Mouse (Mus musculus) embryonic facial prominence, embryonic 13.5 days (tissue): ENCODE measurements around the gene Psmc2. TPM values are rescaled to one million over a fixed set of nuclear protein-coding genes. Genes with fewer than 3 reads are reported as not detected.

Experiments used
- ATAC-seq: fragments of 200-750 bp; cut with Nextera tagmentation; 2 replicates; pipeline ENCODE4 v1.8.0; 2017; ENCODE audit warnings: low read depth; ENCODE audit not compliant: insufficient number of reproducible peaks, insufficient read depth, low FRiP score, low TSS enrichment
- H3K27ac ChIP-seq: fragments of 300-500 bp; sonication (generic); 2 replicates; pipeline ENCODE4 v1.5.1; 2015; ENCODE audit warnings: moderate library complexity, mild to moderate bottlenecking, inconsistent platforms
- H3K27me3 ChIP-seq: fragments of 300-500 bp; sonication (generic); 2 replicates; pipeline ENCODE4 v1.6.1; 2015; ENCODE audit warnings: mild to moderate bottlenecking, inconsistent platforms
- H3K36me3 ChIP-seq: fragments of 300-500 bp; sonication (generic); 2 replicates; pipeline ENCODE4 v1.6.1; 2015; ENCODE audit warnings: mild to moderate bottlenecking, inconsistent platforms
- H3K4me1 ChIP-seq: fragments of 300-500 bp; sonication (generic); 2 replicates; pipeline ENCODE4 v1.6.1; 2015; ENCODE audit warnings: inconsistent platforms
- H3K4me2 ChIP-seq: fragments of 300-500 bp; sonication (generic); 2 replicates; pipeline ENCODE4 v1.6.1; 2015; ENCODE audit warnings: moderate library complexity, mild to moderate bottlenecking, inconsistent platforms
- H3K4me3 ChIP-seq: fragments of 300-500 bp; sonication (generic); 2 replicates; pipeline ENCODE4 v1.5.1; 2015; ENCODE audit warnings: mild to moderate bottlenecking, inconsistent platforms
- H3K9ac ChIP-seq: fragments of 300-500 bp; sonication (generic); 2 replicates; pipeline ENCODE4 v1.6.1; 2015; ENCODE audit warnings: mild to moderate bottlenecking, inconsistent platforms
- H3K9me3 ChIP-seq: fragments of 300-500 bp; sonication (generic); 2 replicates; pipeline ENCODE4 v1.6.1; 2016; ENCODE audit warnings: inconsistent platforms
- WGBS: fragments of 180-500 bp; shearing (Covaris S2); methylation state at CpG from one replicate; pipeline ENCODE4 v1.1.7; 2015; ENCODE audit warnings: mixed read lengths; 5-methylcytosine and 5-hydroxymethylcytosine counted together
- polyA plus RNA-seq: library from polyadenylated mRNA; unstranded; fragments of >200 nt; fragmentation: Nextera tagmentation; extraction: Ambion mirVana; gene quantifications from 2 replicates; pipeline ENCODE4 v1.2.1, GENCODE M21; 2015

Gene Psmc2
- polyA plus RNA-seq, 1 experiment from 2014 or later = 185 TPM

DNA sequence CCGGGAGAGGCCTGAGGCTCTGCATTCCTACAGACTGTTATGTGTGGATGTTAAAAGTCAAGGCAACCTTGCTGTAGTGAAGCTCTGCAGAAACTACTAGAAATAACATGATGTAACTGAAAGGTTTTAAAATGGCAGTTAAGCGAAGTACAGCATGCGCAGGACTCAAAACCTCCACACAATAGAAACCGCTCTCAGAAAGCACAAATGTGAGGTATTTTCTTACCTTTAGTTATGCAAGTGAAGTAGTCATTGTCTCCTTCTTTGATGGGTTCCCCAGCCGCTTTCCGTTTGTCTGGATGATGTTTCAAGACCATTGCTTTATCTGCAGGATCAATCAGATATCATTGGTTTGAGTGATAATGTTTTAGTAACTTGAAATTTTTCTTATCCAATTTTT is 8.6 kb upstream of the Psmc2 start:
- H3K4me2 ChIP-seq = no peak overlapping the region
- no peaks in the 10 kb centered on the region for H3K27me3 ChIP-seq
- peaks cover 68% of the 10 kb centered on the region for H3K36me3 ChIP-seq
- H3K27ac ChIP-seq = no peak overlapping the region
- no peaks in the 10 kb centered on the region for H3K4me1 ChIP-seq
- no peak overlapping the region for H3K9ac ChIP-seq
- 93% methylated on average over 6 of the region's 6 CpGs for WGBS
- no peaks in the 10 kb centered on the region for H3K9me3 ChIP-seq
- no peak overlapping the region for H3K4me3 ChIP-seq
- no peak for ATAC-seq

DNA sequence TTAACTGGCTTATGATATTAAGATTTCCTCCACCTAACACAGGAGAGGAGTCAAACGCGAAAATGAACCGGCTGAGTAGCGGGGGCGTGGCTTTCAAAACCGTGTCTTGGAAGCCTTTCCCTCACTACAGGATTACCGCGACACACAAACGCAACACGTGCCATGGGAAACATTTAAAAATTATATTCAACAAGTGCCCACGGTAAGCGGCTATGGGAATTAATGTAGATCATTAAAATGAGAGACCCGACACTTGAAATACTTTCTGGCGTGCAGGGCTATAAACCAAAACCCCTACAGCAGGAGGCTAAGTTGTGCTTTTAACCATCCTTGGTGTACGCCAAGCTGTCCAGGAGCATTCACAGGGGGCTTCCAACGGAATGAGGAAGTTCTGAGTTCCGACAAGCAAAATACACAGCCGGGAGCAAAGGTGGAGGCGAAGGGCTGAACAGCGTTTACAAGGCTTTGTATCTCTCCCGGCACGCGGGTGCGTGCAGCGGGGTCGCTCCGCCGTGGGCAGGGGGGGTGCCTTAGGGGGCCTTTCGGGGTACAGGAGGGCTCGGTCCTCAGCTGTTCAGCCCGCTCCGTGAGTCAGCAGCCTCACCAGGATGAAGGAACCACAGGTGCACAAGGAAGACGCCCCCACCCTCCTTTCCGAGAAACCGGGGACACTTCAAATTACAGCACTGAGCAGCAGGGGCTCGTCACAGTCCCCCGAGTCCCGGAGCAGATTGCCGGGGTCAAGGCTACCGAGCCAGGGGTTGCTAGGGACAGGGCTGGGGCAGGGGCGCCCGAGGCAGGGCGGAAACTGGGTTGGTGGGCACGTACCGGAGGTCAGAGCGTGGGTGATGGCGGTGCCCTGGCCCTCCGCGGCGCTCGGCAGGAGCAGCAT is 676 bp upstream of the Psmc2 start:
- Histone ChIP-seq H3K36me3 (peaks cover 40% of the 10 kb centered on the region), H3K4me3 (peak overlapping the region; percentile 95), H3K4me2 (peak overlapping the region; percentile 96), H3K9ac (peak overlapping the region; percentile 85), H3K27ac (no peak overlapping the region), H3K9me3 (no peaks in the 10 kb centered on the region), H3K27me3 (no peaks in the 10 kb centered on the region), H3K4me1 (peaks cover 17% of the 10 kb centered on the region)
- under 1% methylated on average over 50 of the region's 51 CpGs for WGBS
- peak; percentile 73 for ATAC-seq

- H3K27ac ChIP-seq = no peak overlapping the region
- H3K9me3 ChIP-seq = no peaks in the 10 kb centered on the region
- WGBS = 76% methylated on average over 7 of the region's 7 CpGs
- H3K4me2 ChIP-seq = peak overlapping the region; percentile 76
- no peak overlapping the region for H3K9ac ChIP-seq
- H3K4me3 ChIP-seq = no peak overlapping the region
- peaks cover 27% of the 10 kb centered on the region for H3K36me3 ChIP-seq
- H3K4me1 ChIP-seq = peaks cover 20% of the 10 kb centered on the region
- no peak for ATAC-seq
- no peaks in the 10 kb centered on the region for H3K27me3 ChIP-seq
Measured at GRCm38 (mm10) chr5:21785776-21786175, 693 bp downstream of the Psmc2 start.

DNA sequence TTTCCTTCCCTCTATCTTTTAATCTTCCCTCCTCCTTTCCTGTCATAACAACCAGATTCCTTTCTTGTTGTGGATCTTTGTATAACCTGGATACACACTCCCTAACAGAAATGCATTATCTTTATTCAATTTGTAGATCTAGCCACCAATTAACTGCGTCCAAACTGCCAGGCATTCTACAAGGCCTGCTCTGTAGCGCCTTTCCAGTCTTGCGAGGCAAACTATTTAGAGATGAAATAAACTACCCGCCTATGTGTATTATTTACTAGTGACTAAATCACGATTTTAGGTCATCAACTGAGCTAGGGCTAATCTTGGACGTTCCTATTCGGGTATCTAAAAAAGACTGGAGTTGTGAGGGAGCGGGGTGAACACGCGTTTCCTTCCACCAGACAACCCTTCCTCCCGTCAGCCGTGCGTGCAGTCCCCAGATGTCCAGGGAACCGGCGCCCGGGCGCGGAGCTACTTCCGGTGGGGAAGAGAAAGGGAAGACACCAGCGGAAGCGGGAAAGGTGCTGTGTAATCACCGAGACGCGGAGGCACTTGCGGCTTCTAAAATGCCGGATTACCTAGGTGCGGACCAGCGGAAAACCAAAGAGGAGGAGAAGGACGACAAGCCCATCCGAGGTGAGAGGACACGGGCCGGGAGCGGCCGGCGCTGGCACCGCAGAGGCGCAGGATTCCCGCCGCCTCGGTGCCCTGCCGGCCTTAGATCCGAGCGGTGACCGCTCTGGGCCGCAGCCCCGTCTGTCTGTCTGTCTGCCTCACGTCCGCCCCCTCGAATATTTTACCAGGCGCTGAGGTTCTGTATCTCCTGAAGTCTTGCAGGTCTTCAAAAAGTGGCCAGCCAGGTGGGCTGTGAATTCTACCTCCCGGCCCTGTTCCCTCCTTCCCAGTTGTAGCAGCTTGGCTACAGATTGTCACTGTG is 1.4 kb downstream of the Psmc2 start:
- H3K27ac ChIP-seq = peak overlapping the region; percentile 75
- peak overlapping the region; percentile 96 for H3K4me3 ChIP-seq
- peaks cover 26% of the 10 kb centered on the region for H3K36me3 ChIP-seq
- WGBS = 1% methylated on average over 51 of the region's 51 CpGs
- H3K27me3 ChIP-seq = no peaks in the 10 kb centered on the region
- H3K9ac ChIP-seq = peak overlapping the region; percentile 96
- H3K4me2 ChIP-seq = peak overlapping the region; percentile 76
- peak; percentile 81 for ATAC-seq
- peaks cover 20% of the 10 kb centered on the region for H3K4me1 ChIP-seq
- no peaks in the 10 kb centered on the region for H3K9me3 ChIP-seq

GRCm38 (mm10) chr5:21787186-21788105 is 2.4 kb downstream of the Psmc2 start:
- Histone ChIP-seq H3K4me1 (peaks cover 20% of the 10 kb centered on the region), H3K9me3 (no peaks in the 10 kb centered on the region), H3K4me2 (peak overlapping the region; percentile 76), H3K9ac (peak overlapping the region; percentile 96), H3K4me3 (peak overlapping the region; percentile 96), H3K27me3 (no peaks in the 10 kb centered on the region), H3K36me3 (peaks cover 24% of the 10 kb centered on the region), H3K27ac (0 out of 2 replicates have a peak overlapping the region, but pooled peaks have one; percentile 75)
- WGBS = 37% methylated on average over 11 of the region's 11 CpGs
- ATAC-seq = no peak

GRCm38 (mm10) chr5:21789061-21789460 is 4.0 kb downstream of the Psmc2 start:
- Histone ChIP-seq H3K4me1 (peaks cover 20% of the 10 kb centered on the region), H3K27me3 (no peaks in the 10 kb centered on the region), H3K4me3 (no peak overlapping the region), H3K27ac (no peak overlapping the region), H3K36me3 (peaks cover 19% of the 10 kb centered on the region), H3K9ac (0 out of 2 replicates have a peak overlapping the region, but pooled peaks have one; percentile 28), H3K9me3 (no peaks in the 10 kb centered on the region), H3K4me2 (no peak overlapping the region)
- 72% methylated on average over 5 of the region's 5 CpGs for WGBS
- no peak for ATAC-seq

DNA sequence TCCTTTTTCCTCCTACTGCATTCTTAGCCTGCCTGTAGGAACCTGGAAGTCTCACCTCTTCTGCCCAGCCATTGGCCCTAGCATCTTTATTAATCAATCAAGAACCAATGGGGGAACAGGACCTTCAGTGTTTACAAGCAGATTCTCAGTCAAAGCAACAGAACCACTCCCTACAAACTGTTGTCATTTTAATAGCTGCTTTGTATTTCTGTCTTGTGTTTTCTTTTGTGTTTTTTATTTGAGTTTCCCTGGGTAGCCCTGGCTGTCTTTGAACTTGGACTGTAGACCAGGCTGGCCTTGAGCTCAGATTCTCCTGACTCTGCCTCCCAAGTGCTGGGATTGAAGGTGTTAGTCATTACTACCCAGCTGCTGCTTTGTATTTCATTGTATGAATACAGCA is 7.1 kb downstream of the Psmc2 start:
- ATAC-seq = no peak

GRCm38 (mm10) chr5:21802907-21803306 is 17.8 kb downstream of the Psmc2 start:
- no peak overlapping the region for H3K9ac ChIP-seq
- H3K4me3 ChIP-seq = no peak overlapping the region
- no peaks in the 10 kb centered on the region for H3K27me3 ChIP-seq
- no peaks in the 10 kb centered on the region for H3K4me1 ChIP-seq
- no peaks in the 10 kb centered on the region for H3K9me3 ChIP-seq
- H3K27ac ChIP-seq = no peak overlapping the region
- H3K36me3 ChIP-seq = peaks cover 59% of the 10 kb centered on the region
- no peak for ATAC-seq
- no peak overlapping the region for H3K4me2 ChIP-seq
- 94% methylated on average over 9 of the region's 9 CpGs for WGBS

More for the DNA sequence above, 7.1 kb downstream of the Psmc2 start:
- Histone ChIP-seq H3K4me1 (peaks cover 20% of the 10 kb centered on the region), H3K9ac (no peak overlapping the region), H3K27ac (no peak overlapping the region), H3K9me3 (no peaks in the 10 kb centered on the region), H3K27me3 (no peaks in the 10 kb centered on the region), H3K4me3 (no peak overlapping the region), H3K4me2 (no peak overlapping the region), H3K36me3 (peaks cover 39% of the 10 kb centered on the region)

DNA sequence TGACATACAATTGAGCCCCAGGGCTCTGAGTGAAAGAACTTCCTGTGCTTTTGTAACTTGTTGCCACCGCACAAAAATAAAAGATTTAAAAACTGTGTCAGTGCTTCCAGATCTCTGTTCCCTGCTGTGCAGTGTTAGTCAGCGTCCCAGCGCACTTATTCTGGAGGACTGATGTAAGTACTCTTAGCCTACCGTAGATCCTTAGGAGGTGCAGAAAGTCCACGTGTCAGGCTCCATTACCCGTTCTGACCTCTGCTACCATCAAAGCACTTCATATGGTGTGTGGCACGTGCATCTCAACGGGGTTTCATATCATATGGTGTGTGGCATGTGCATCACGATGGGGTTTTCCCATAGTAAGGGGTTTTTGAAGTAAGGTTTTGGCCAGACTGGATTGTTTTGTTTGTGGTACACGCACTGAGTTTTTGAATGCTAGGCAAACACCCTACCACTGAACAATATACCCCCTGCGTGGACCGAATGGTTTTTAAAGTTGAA is 18.7 kb downstream of the Psmc2 start:
- Histone ChIP-seq H3K9ac (no peak overlapping the region), H3K36me3 (peaks cover 54% of the 10 kb centered on the region), H3K9me3 (no peaks in the 10 kb centered on the region), H3K4me1 (no peaks in the 10 kb centered on the region), H3K27me3 (no peaks in the 10 kb centered on the region), H3K27ac (no peak overlapping the region), H3K4me3 (no peak overlapping the region), H3K4me2 (no peak overlapping the region)
- ATAC-seq = no peak
- 94% methylated on average over 12 of the region's 12 CpGs for WGBS

GRCm38 (mm10) chr5:21804837-21805236 is 19.8 kb downstream of the Psmc2 start:
- Histone ChIP-seq H3K4me3 (no peak overlapping the region), H3K4me1 (no peaks in the 10 kb centered on the region), H3K9ac (no peak overlapping the region), H3K4me2 (no peak overlapping the region), H3K27ac (no peak overlapping the region), H3K36me3 (peaks cover 45% of the 10 kb centered on the region), H3K27me3 (no peaks in the 10 kb centered on the region), H3K9me3 (no peaks in the 10 kb centered on the region)
- no peak for ATAC-seq
- WGBS = 85% methylated on average over 4 of the region's 4 CpGs

GRCm38 (mm10) chr5:21810924-21811323 is 25.8 kb downstream of the Psmc2 start:
- H3K4me2 ChIP-seq = no peak overlapping the region
- WGBS = 62% methylated on average over 10 of the region's 10 CpGs
- no peaks in the 10 kb centered on the region for H3K4me1 ChIP-seq
- no peak overlapping the region for H3K4me3 ChIP-seq
- H3K27me3 ChIP-seq = no peaks in the 10 kb centered on the region
- no peak for ATAC-seq
- no peaks in the 10 kb centered on the region for H3K9me3 ChIP-seq
- H3K27ac ChIP-seq = no peak overlapping the region
- no peaks in the 10 kb centered on the region for H3K36me3 ChIP-seq
- H3K9ac ChIP-seq = no peak overlapping the region
